Mouse (Mus musculus) left cerebral cortex, adult 18-20 months (tissue): Measurements from ENCODE around the gene Ffar3. TPM values are rescaled to one million over a fixed set of nuclear protein-coding genes. Genes with fewer than 3 reads are reported as not detected.
"Not testable (repeated sequence)": the region's sequence is repeated elsewhere in the genome, so short reads cannot be mapped to it uniquely, and the experiment has no call there.

Experiments used
- DNase-seq, 2 experiments: peaks; one replicate each; pipeline ENCODE4 v3.0.0; 2021 to 2022; ENCODE audit warnings: low spot score in 2 of 2, mixed read lengths in 1 of 2
- total RNA-seq, 2 experiments: library from RNA; stranded (reverse); gene quantifications; 2 replicates each; pipeline ENCODE4 v1.2.3; 2021

Gene Ffar3
- total RNA-seq, 2 experiments from 2014 or later, result not detected

- no peak for DNase-seq
Observed at GRCm38 (mm10) chr7:30846505-30847053, 9.4 kb downstream of the Ffar3 start.

GRCm38 (mm10) chr7:30844676-30845297, 11.2 kb downstream of the Ffar3 start:
- no peak for DNase-seq

- no peak for DNase-seq
Observed at GRCm38 (mm10) chr7:30842092-30842491, 13.9 kb downstream of the Ffar3 start.

GRCm38 (mm10) chr7:30841379-30841778, 14.6 kb downstream of the Ffar3 start:
- no peak for DNase-seq

GRCm38 (mm10) chr7:30840306-30840705, 15.7 kb downstream of the Ffar3 start:
- no peak for DNase-seq

GRCm38 (mm10) chr7:30837277-30837676, 18.7 kb downstream of the Ffar3 start:
- DNase-seq, result no peak

GRCm38 (mm10) chr7:30832684-30833083, 23.3 kb downstream of the Ffar3 start:
- DNase-seq, result not testable (repeated sequence)

- DNase-seq, result no peak
Observed at GRCm38 (mm10) chr7:30832261-30832660, 23.7 kb downstream of the Ffar3 start.

- DNase-seq, result no peak
Observed at GRCm38 (mm10) chr7:30829428-30829827, 26.6 kb downstream of the Ffar3 start.

- not testable (repeated sequence) for DNase-seq
Observed at GRCm38 (mm10) chr7:30828871-30829270, 27.1 kb downstream of the Ffar3 start.

GRCm38 (mm10) chr7:30826660-30827059, 29.3 kb downstream of the Ffar3 start:
- no peak for DNase-seq

GRCm38 (mm10) chr7:30824306-30824705, 31.7 kb downstream of the Ffar3 start:
- DNase-seq, result no peak

GRCm38 (mm10) chr7:30823675-30824074, 32.3 kb downstream of the Ffar3 start, which contains the start of gene Ffar2:
Gene Ffar2, minus strand, starts transcription at chr7:30823775.
- no peak for DNase-seq

GRCm38 (mm10) chr7:30821532-30821931, 34.4 kb downstream of the Ffar3 start:
- DNase-seq, result no peak

GRCm38 (mm10) chr7:30820854-30821445, 35.0 kb downstream of the Ffar3 start:
- DNase-seq, result no peak

GRCm38 (mm10) chr7:30820131-30820530, 35.8 kb downstream of the Ffar3 start:
- no peak for DNase-seq

GRCm38 (mm10) chr7:30812291-30812807, 43.6 kb downstream of the Ffar3 start:
- DNase-seq, result no peak

GRCm38 (mm10) chr7:30811757-30812290, 44.2 kb downstream of the Ffar3 start:
- no peak for DNase-seq

- DNase-seq, result no peak
Observed at GRCm38 (mm10) chr7:30810319-30810718, 45.7 kb downstream of the Ffar3 start.

GRCm38 (mm10) chr7:30805924-30806323, 50.1 kb downstream of the Ffar3 start:
- DNase-seq, result no peak
